Mouse (Mus musculus) intestine, embryonic 15.5 days (tissue): ENCODE results near the gene Nupl1. TPM values are rescaled to one million over a fixed set of nuclear protein-coding genes. Genes with fewer than 3 reads are reported as not detected.

Source experiments
- ATAC-seq: fragments of 200-750 bp; cut with Nextera tagmentation; 2 replicates; pipeline ENCODE4 v1.8.0; 2017; ENCODE audit warnings: moderate TSS enrichment, moderate library complexity
- H3K27ac ChIP-seq: fragments of 300-500 bp; sonication (generic); 2 replicates; pipeline ENCODE4 v1.5.1; 2015; ENCODE audit warnings: mild to moderate bottlenecking, inconsistent platforms
- H3K27me3 ChIP-seq: fragments of 300-500 bp; sonication (generic); replicated peaks from 2 replicates; pipeline ENCODE4 v1.6.1; 2015; ENCODE audit warnings: inconsistent platforms
- H3K36me3 ChIP-seq: fragments of 300-500 bp; sonication (generic); 2 replicates; pipeline ENCODE4 v1.6.1; 2015; ENCODE audit warnings: inconsistent platforms
- H3K4me1 ChIP-seq: fragments of 300-500 bp; sonication (generic); replicated peaks from 2 replicates; pipeline ENCODE4 v1.6.1; 2015; ENCODE audit warnings: inconsistent platforms
- H3K4me2 ChIP-seq: fragments of 300-500 bp; sonication (generic); replicated peaks from 2 replicates; pipeline ENCODE4 v1.6.1; 2015; ENCODE audit warnings: mild to moderate bottlenecking, inconsistent platforms
- H3K4me3 ChIP-seq: fragments of 300-500 bp; sonication (generic); replicated peaks from 2 replicates; pipeline ENCODE4 v1.5.1; 2015; ENCODE audit warnings: inconsistent platforms
- H3K9ac ChIP-seq: fragments of 300-500 bp; sonication (generic); 2 replicates; pipeline ENCODE4 v1.6.1; 2015; ENCODE audit warnings: inconsistent platforms
- H3K9me3 ChIP-seq: fragments of 300-500 bp; sonication (generic); 2 replicates; pipeline ENCODE4 v1.6.1; 2016; ENCODE audit warnings: inconsistent platforms
- WGBS: fragments of 180-500 bp; shearing (Covaris S2); methylation state at CpG from one replicate; pipeline ENCODE4 v1.1.7; 2015; 5-methylcytosine and 5-hydroxymethylcytosine counted together
- polyA plus RNA-seq: library from polyadenylated mRNA; unstranded; fragments of >200 nt; fragmentation: Nextera tagmentation; extraction: Ambion mirVana; gene quantifications from 2 replicates; pipeline ENCODE4 v1.2.1, GENCODE M21; 2015

Gene Nupl1
- polyA plus RNA-seq, 1 experiment from 2014 or later: 0.05 TPM

DNA sequence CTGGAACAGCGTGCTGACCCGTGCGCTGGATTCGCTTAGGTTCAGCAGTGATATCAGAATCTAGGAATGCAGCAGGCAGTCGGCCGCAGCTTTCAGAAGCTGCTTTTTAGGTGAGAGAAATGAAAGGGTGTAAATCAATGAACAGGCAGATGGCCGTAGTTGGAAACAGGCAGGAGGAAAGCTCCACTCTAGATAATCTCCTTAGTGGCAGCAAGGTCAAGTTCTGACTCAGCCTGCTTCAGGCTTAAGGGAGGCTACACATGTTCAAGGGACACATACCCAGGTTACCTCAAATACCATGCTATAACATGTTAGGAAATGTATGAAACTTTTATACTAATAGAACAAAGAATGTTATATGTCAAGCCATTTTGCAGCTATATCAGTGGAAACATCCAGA lies 11.1 kb upstream of the Nupl1 start:
- Histone ChIP-seq H3K27me3 (no peaks in the 10 kb centered on the region), H3K4me3 (no peak overlapping the region), H3K9me3 (no peaks in the 10 kb centered on the region), H3K36me3 (no peaks in the 10 kb centered on the region), H3K27ac (no peak overlapping the region), H3K9ac (no peak overlapping the region), H3K4me2 (no peak overlapping the region), H3K4me1 (no peaks in the 10 kb centered on the region)
- WGBS: 54% methylated on average over 7 of the region's 7 CpGs
- no peak for ATAC-seq

GRCm38 (mm10) chr14:60257851-60258250 lies 6.6 kb upstream of the Nupl1 start:
- no peaks in the 10 kb centered on the region for H3K4me1 ChIP-seq
- H3K9ac ChIP-seq: no peak overlapping the region
- H3K9me3 ChIP-seq: no peaks in the 10 kb centered on the region
- ATAC-seq: no peak
- H3K27me3 ChIP-seq: no peaks in the 10 kb centered on the region
- no peak overlapping the region for H3K27ac ChIP-seq
- H3K4me3 ChIP-seq: no peak overlapping the region
- WGBS: 93% methylated on average over 1 of the region's 1 CpGs
- H3K36me3 ChIP-seq: no peaks in the 10 kb centered on the region
- H3K4me2 ChIP-seq: no peak overlapping the region

DNA sequence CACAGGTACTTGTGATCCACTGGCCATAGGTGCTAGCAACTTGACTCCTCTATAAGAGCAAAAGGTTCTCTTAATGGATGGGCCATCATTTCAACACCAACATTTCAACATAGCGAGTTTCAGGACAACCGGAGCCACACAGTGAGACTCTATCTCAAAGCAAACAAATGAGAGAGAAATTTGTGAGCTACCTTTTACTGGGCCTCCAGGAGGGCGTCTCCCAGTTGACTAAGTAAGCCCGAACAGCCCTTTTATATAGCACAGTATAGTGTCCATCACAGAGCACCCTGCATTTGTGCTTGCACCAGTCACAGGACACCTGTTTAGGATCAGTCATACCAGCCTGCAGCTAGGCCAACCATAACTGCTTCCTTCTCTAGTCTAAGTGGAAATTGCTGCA lies 5.9 kb upstream of the Nupl1 start:
- no peak overlapping the region for H3K4me2 ChIP-seq
- H3K36me3 ChIP-seq: no peaks in the 10 kb centered on the region
- WGBS: 42% methylated on average over 4 of the region's 4 CpGs
- H3K4me1 ChIP-seq: no peaks in the 10 kb centered on the region; the same call in 1 of the 2 replicates
- no peak overlapping the region for H3K27ac ChIP-seq
- peak; percentile 50 for ATAC-seq
- H3K9me3 ChIP-seq: no peaks in the 10 kb centered on the region
- no peaks in the 10 kb centered on the region for H3K27me3 ChIP-seq
- H3K9ac ChIP-seq: no peak overlapping the region
- no peak overlapping the region for H3K4me3 ChIP-seq

DNA sequence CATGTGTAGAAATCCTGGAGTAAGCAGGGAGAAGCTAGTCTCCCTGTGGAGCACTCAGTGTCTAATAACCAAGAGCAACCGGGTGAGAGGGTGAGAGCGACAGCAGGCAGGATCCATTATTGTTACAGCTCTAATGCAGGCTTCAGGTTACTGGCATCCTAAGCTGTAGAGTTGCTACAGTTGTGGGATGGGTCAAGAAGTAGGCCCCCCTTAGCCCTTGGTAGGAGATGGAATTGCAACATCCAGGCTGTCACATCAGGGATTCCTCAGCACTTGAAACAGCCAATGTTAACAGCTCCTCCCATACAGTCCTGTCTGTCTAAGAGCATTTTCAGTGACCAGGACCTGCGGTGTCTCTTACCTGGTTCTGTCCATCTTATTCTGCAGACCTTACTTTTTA lies 5.1 kb upstream of the Nupl1 start:
- WGBS: 33% methylated on average over 3 of the region's 3 CpGs
- H3K4me2 ChIP-seq: no peak overlapping the region
- H3K4me3 ChIP-seq: no peak overlapping the region
- H3K9ac ChIP-seq: no peak overlapping the region
- H3K4me1 ChIP-seq: no peaks in the 10 kb centered on the region; the same call in 1 of the 2 replicates
- H3K27ac ChIP-seq: no peak overlapping the region
- H3K27me3 ChIP-seq: no peaks in the 10 kb centered on the region
- ATAC-seq: no peak
- no peaks in the 10 kb centered on the region for H3K9me3 ChIP-seq
- no peaks in the 10 kb centered on the region for H3K36me3 ChIP-seq

GRCm38 (mm10) chr14:60254774-60255173 lies 3.5 kb upstream of the Nupl1 start:
- no peak for ATAC-seq
- H3K4me1 ChIP-seq: no peaks in the 10 kb centered on the region; the same call in 1 of the 2 replicates
- H3K36me3 ChIP-seq: no peaks in the 10 kb centered on the region
- H3K27ac ChIP-seq: no peak overlapping the region
- no peak overlapping the region for H3K4me2 ChIP-seq
- H3K9me3 ChIP-seq: no peaks in the 10 kb centered on the region
- no peak overlapping the region for H3K4me3 ChIP-seq
- no peak overlapping the region for H3K9ac ChIP-seq
- H3K27me3 ChIP-seq: no peaks in the 10 kb centered on the region

DNA sequence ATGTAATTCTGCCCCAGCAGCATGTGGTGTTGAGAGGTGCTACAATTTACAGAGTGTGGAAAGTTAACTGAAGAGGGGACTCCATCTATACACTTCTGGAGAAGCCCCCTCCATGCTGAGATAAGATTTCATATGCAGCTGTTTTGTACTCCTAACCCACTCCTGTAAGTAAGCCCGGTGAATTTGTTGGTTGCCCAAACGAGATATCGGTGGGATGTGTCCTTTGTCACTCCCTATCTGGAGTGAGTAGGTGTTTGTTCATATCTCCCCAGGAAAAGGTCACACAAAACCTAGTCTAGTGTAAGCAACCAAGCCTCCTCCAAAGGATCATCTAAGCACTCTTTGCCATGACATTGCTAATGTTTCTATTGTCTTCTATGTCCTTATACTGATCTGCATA lies 2.2 kb upstream of the Nupl1 start:
- Histone ChIP-seq H3K9ac (no peak overlapping the region), H3K27me3 (no peaks in the 10 kb centered on the region), H3K4me1 (no peaks in the 10 kb centered on the region; the same call in 1 of the 2 replicates), H3K4me2 (no peak overlapping the region), H3K9me3 (no peaks in the 10 kb centered on the region), H3K27ac (no peak overlapping the region), H3K4me3 (no peak overlapping the region), H3K36me3 (no peaks in the 10 kb centered on the region)
- WGBS: 91% methylated on average over 3 of the region's 3 CpGs
- ATAC-seq: no peak

DNA sequence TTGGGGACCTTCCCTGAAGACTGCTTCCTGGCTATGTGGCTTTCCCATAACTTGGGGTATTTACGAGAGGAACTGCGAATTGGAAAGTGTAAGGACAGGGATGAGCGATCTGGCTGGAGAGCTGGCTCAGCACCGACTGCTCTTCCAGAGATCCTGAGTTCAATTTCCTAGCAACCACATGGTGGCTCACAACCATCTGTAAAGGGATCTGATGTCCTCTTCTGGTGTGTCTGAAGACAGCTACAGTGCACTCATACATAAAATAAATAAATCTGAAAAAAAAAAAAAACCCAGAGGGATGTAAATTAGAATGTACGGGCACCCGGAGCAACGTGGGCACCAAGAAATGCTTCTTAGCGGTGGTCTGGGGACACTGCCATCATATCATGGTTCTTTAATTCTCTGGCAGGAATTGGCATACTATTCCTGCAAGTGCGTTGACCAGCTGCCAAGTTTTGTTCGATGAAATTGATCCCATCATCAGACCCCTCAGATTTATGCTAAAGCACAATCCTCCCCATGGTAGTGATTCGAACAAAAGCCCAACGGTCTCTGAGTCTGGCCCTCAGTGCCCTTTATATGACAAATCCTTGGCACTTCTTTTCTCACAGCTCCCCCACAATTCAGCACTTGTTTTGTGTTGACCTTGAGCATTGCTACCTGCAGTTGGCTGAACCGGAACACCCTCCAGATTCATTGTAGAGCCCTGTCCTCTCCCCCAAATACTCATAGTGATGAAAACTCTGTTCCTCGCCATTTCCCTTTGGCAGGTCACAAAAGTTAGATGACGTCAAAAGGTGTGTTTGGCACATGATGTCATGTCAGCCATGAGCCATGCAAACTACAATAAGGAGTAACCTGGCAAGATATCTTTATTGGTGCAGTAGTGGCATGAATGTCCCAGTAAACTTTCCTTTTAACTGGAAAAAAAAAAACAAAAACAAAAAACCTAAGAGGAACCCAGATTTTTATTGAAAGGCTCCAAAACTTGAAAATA lies 1.1 kb upstream of the Nupl1 start:
- WGBS: 18% methylated on average over 15 of the region's 15 CpGs
- H3K9ac ChIP-seq: peak overlapping the region; percentile 76

GRCm38 (mm10) chr14:60250879-60251278 lies 352 bp downstream of the Nupl1 start:
- no peaks in the 10 kb centered on the region for H3K27me3 ChIP-seq
- ATAC-seq: peak; percentile 52
- H3K9ac ChIP-seq: peak overlapping the region; percentile 94
- H3K4me2 ChIP-seq: peak overlapping the region; percentile 63
- H3K36me3 ChIP-seq: no peaks in the 10 kb centered on the region
- H3K4me1 ChIP-seq: no peaks in the 10 kb centered on the region; the same call in 1 of the 2 replicates
- H3K27ac ChIP-seq: peak overlapping the region; percentile 83
- H3K4me3 ChIP-seq: peak overlapping the region; percentile 99
- H3K9me3 ChIP-seq: no peaks in the 10 kb centered on the region
- WGBS: under 1% methylated on average over 39 of the region's 39 CpGs

More for the DNA sequence above, 1.1 kb upstream of the Nupl1 start:
- no peaks in the 10 kb centered on the region for H3K36me3 ChIP-seq
- H3K4me2 ChIP-seq: peak overlapping the region; percentile 81
- peak; percentile 42 for ATAC-seq
- no peaks in the 10 kb centered on the region for H3K9me3 ChIP-seq
- no peaks in the 10 kb centered on the region; the same call in 1 of the 2 replicates for H3K4me1 ChIP-seq
- peak overlapping the region; percentile 99 for H3K4me3 ChIP-seq
- peak overlapping the region; percentile 92 for H3K27ac ChIP-seq
- no peaks in the 10 kb centered on the region for H3K27me3 ChIP-seq

DNA sequence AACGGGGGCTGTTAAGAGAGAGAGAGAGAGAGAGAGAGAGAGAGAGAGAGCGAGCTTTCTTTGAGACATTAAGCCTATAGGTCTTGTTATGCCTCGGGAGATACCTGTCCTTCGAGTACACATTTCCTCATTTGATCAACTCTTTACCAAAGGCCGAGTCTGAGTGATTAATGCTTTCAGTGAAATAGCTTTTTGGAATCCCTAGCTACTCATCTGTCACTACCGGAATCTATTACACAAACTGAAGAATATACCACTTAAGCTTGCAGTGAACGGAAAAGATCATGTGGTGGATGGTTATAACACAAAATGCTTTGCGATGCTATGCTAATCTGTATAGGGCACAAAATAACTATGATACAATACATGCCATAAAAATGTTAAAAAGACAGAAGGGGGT lies 865 bp downstream of the Nupl1 start:
- no peaks in the 10 kb centered on the region for H3K27me3 ChIP-seq
- no peak overlapping the region for H3K27ac ChIP-seq
- ATAC-seq: no peak
- peak overlapping the region; percentile 99 for H3K4me3 ChIP-seq
- H3K9me3 ChIP-seq: no peaks in the 10 kb centered on the region
- H3K9ac ChIP-seq: peak overlapping the region; percentile 94
- H3K36me3 ChIP-seq: no peaks in the 10 kb centered on the region
- WGBS: 6% methylated on average over 8 of the region's 8 CpGs
- H3K4me2 ChIP-seq: peak overlapping the region; percentile 63
- no peaks in the 10 kb centered on the region; the same call in 1 of the 2 replicates for H3K4me1 ChIP-seq

DNA sequence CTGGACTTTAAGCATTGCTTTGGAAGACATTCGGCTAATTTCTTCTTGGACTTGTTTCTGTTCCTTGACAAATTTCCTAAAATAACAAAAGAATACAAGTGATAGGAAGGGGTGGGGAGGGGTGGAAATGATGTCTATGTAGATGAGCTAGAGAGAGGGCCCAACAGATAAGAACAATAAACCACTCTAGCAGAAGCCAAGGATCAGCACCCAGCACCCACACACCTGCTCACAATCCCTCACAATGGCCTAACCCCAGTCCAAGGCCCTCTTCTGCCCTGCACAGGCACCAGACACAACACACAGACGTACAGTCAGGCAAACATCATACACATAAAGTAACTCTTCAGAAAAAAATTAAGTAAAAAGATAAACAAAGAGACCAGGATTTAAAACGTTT lies 12.7 kb downstream of the Nupl1 start:
- Histone ChIP-seq H3K9me3 (no peaks in the 10 kb centered on the region), H3K9ac (no peak overlapping the region), H3K4me1 (no peaks in the 10 kb centered on the region), H3K4me2 (no peak overlapping the region), H3K36me3 (peaks cover 16% of the 10 kb centered on the region), H3K27me3 (no peaks in the 10 kb centered on the region), H3K4me3 (no peak overlapping the region), H3K27ac (no peak overlapping the region)
- no peak for ATAC-seq
- 78% methylated on average over 3 of the region's 3 CpGs for whole genome bisulfite sequencing

GRCm38 (mm10) chr14:60219886-60220285 lies 31.3 kb downstream of the Nupl1 start:
- Histone ChIP-seq H3K4me3 (no peak overlapping the region), H3K4me2 (no peak overlapping the region), H3K27me3 (no peaks in the 10 kb centered on the region), H3K36me3 (no peaks in the 10 kb centered on the region), H3K4me1 (0 out of 2 replicates have a peak, but pooled peaks cover 3% of the 10 kb centered on the region), H3K9me3 (no peaks in the 10 kb centered on the region), H3K27ac (no peak overlapping the region), H3K9ac (no peak overlapping the region)
- WGBS: 91% methylated on average over 10 of the region's 10 CpGs
- no peak for ATAC-seq

DNA sequence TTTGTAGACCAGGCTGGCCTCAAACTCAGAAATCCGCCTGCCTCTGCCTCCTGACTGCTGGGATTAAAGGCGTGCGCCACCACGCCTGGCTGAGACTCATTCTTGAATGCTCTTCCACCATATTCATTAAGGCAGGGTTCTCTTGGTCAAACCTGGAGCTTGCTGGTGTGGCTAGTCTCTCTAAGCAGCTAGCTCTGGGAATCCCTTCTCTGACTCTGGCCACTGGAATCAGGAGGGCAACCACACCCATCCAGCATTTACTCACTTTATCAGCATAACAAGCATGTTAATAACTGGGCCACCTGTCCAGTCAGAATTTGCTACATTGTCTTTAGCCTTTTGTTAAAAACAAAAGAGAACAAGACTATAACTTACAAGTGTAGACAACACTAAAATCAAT lies 33.6 kb downstream of the Nupl1 start:
- H3K27me3 ChIP-seq: no peaks in the 10 kb centered on the region
- H3K9me3 ChIP-seq: no peaks in the 10 kb centered on the region
- H3K9ac ChIP-seq: no peak overlapping the region
- no peaks in the 10 kb centered on the region for H3K36me3 ChIP-seq
- ATAC-seq: no peak
- H3K27ac ChIP-seq: no peak overlapping the region
- 93% methylated on average over 4 of the region's 4 CpGs for WGBS
- 0 out of 2 replicates have a peak, but pooled peaks cover 3% of the 10 kb centered on the region for H3K4me1 ChIP-seq
- H3K4me3 ChIP-seq: no peak overlapping the region
- H3K4me2 ChIP-seq: no peak overlapping the region
